Mouse (Mus musculus): ENCODE measurements around the gene Osbpl10. TPM values are rescaled to one million over a fixed set of nuclear protein-coding genes. Genes with fewer than 3 reads are reported as not detected.

Gene Osbpl10
- polyA plus RNA-seq, 1 experiment from 2014 or later = 2.9 TPM

DNA sequence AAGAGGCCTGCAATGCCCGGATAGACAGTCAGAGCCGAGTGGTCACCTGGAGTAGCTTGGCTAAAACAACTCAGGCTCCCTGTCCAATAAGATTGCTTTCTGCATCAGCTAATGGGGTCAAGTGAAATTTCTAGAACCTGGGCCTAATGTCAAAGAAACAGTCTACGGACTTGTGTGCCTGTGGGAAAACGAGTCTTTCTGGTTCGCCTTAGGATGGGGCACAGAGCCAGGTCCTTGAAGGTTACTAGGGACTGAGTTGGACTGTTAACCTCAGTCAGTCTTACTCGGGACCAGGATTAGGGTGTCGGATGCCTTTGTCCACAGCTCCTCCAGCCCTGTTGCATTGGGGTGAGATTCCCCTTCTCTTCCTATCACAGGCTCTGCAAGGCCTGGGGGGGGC is 218.7 kb downstream of the Osbpl10 start:
- H3K4me1 ChIP-seq (ENCODE audit: control insufficient read depth, insufficient read depth, low read length) = no peaks in the 10 kb centered on the region
- no peak overlapping the region for H3K9ac ChIP-seq (ENCODE audit: low read depth, low read length)
- 72% methylated on average over 7 of the region's 7 CpGs for WGBS
- no peaks in the 10 kb centered on the region for H3K9me3 ChIP-seq (replicated peaks; ENCODE audit: control insufficient read depth, low read length, poor library complexity, severe bottlenecking)
- ATAC-seq = no peak
- no peak overlapping the region for H3K4me2 ChIP-seq (ENCODE audit: low read length)
- H3K36me3 ChIP-seq (ENCODE audit: control insufficient read depth, insufficient read depth, low read length) = no peaks in the 10 kb centered on the region
- no peak overlapping the region for H3K27ac ChIP-seq (ENCODE audit: low read length)
- no peak overlapping the region for H3K4me3 ChIP-seq (ENCODE audit: low read depth, low read length)
- H3K27me3 ChIP-seq (ENCODE audit: control insufficient read depth, insufficient read depth, low read depth, low read length) = no peaks in the 10 kb centered on the region

DNA sequence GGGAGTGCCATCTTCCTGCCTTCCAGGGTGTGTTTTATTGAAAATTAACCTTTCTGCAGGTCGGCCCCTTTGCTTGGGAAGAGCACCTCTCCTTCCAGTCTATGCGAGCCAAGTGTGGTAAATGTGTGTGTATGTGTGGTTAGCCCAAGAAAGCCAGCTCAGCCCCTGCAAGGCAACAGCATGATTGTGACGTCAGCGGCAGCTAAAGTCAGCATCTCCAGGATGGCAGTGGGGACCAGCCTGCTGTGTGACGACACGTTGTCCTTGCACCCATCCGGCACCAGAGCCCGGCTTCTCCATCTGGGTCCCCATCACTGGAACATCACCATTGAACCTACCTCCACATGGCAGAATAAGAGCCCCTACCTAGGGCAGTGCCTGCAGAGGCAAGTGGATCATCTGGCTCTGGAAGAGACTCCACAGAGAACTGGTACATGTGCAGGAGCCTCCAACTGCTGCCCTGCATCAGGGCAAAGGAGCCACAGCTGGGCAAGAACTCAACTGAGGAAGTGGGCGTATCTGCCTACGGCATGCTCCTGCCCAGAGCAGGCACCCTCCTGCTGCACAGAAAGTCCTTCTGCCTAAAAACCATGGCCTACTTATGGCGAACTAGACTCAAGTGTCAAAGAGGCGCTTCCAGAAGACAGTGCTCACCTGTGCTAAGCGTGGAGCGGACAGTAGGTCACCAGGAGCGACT is 221.9 kb downstream of the Osbpl10 start:
- no peaks in the 10 kb centered on the region for H3K36me3 ChIP-seq (ENCODE audit: control insufficient read depth, insufficient read depth, low read length)
- no peak for ATAC-seq
- H3K27me3 ChIP-seq (ENCODE audit: control insufficient read depth, insufficient read depth, low read depth, low read length) = no peaks in the 10 kb centered on the region
- 95% methylated on average over 15 of the region's 15 CpGs for WGBS
- no peaks in the 10 kb centered on the region for H3K9me3 ChIP-seq (replicated peaks; ENCODE audit: control insufficient read depth, low read length, poor library complexity, severe bottlenecking)
- H3K4me3 ChIP-seq (ENCODE audit: low read depth, low read length) = no peak overlapping the region
- no peaks in the 10 kb centered on the region for H3K4me1 ChIP-seq (ENCODE audit: control insufficient read depth, insufficient read depth, low read length)
- no peak overlapping the region for H3K27ac ChIP-seq (ENCODE audit: low read length)
- H3K9ac ChIP-seq (ENCODE audit: low read depth, low read length) = no peak overlapping the region
- no peak overlapping the region for H3K4me2 ChIP-seq (ENCODE audit: low read length)

GRCm38 (mm10) chr9:115201264-115201663 is 222.9 kb downstream of the Osbpl10 start:
- Histone ChIP-seq H3K4me2 (ENCODE audit: low read length) (no peak overlapping the region), H3K27me3 (ENCODE audit: control insufficient read depth, insufficient read depth, low read depth, low read length) (no peaks in the 10 kb centered on the region), H3K4me3 (ENCODE audit: low read depth, low read length) (no peak overlapping the region), H3K9ac (ENCODE audit: low read depth, low read length) (no peak overlapping the region), H3K9me3 (replicated peaks; ENCODE audit: control insufficient read depth, low read length, poor library complexity, severe bottlenecking) (no peaks in the 10 kb centered on the region), H3K36me3 (ENCODE audit: control insufficient read depth, insufficient read depth, low read length) (no peaks in the 10 kb centered on the region), H3K4me1 (ENCODE audit: control insufficient read depth, insufficient read depth, low read length) (no peaks in the 10 kb centered on the region), H3K27ac (ENCODE audit: low read length) (no peak overlapping the region)
- ATAC-seq = no peak
- 93% methylated on average over 6 of the region's 6 CpGs for WGBS

GRCm38 (mm10) chr9:115203136-115203535 is 224.8 kb downstream of the Osbpl10 start:
- H3K27me3 ChIP-seq (ENCODE audit: control insufficient read depth, insufficient read depth, low read depth, low read length) = no peaks in the 10 kb centered on the region
- no peak for ATAC-seq
- no peak overlapping the region for H3K9ac ChIP-seq (ENCODE audit: low read depth, low read length)
- no peaks in the 10 kb centered on the region for H3K36me3 ChIP-seq (ENCODE audit: control insufficient read depth, insufficient read depth, low read length)
- no peak overlapping the region for H3K4me3 ChIP-seq (ENCODE audit: low read depth, low read length)
- H3K9me3 ChIP-seq (replicated peaks; ENCODE audit: control insufficient read depth, low read length, poor library complexity, severe bottlenecking) = no peaks in the 10 kb centered on the region
- H3K27ac ChIP-seq (ENCODE audit: low read length) = no peak overlapping the region
- 48% methylated on average over 6 of the region's 6 CpGs for WGBS
- H3K4me2 ChIP-seq (ENCODE audit: low read length) = no peak overlapping the region
- no peaks in the 10 kb centered on the region for H3K4me1 ChIP-seq (ENCODE audit: control insufficient read depth, insufficient read depth, low read length)

GRCm38 (mm10) chr9:115205491-115205890 is 227.1 kb downstream of the Osbpl10 start:
- H3K36me3 ChIP-seq (ENCODE audit: control insufficient read depth, insufficient read depth, low read length) = no peaks in the 10 kb centered on the region
- no peaks in the 10 kb centered on the region for H3K4me1 ChIP-seq (ENCODE audit: control insufficient read depth, insufficient read depth, low read length)
- H3K9me3 ChIP-seq (replicated peaks; ENCODE audit: control insufficient read depth, low read length, poor library complexity, severe bottlenecking) = no peaks in the 10 kb centered on the region
- H3K4me3 ChIP-seq (ENCODE audit: low read depth, low read length) = no peak overlapping the region
- ATAC-seq = no peak
- H3K4me2 ChIP-seq (ENCODE audit: low read length) = no peak overlapping the region
- H3K9ac ChIP-seq (ENCODE audit: low read depth, low read length) = no peak overlapping the region
- 22% methylated on average over 6 of the region's 6 CpGs for WGBS
- H3K27ac ChIP-seq (ENCODE audit: low read length) = no peak overlapping the region
- no peaks in the 10 kb centered on the region for H3K27me3 ChIP-seq (ENCODE audit: control insufficient read depth, insufficient read depth, low read depth, low read length)

DNA sequence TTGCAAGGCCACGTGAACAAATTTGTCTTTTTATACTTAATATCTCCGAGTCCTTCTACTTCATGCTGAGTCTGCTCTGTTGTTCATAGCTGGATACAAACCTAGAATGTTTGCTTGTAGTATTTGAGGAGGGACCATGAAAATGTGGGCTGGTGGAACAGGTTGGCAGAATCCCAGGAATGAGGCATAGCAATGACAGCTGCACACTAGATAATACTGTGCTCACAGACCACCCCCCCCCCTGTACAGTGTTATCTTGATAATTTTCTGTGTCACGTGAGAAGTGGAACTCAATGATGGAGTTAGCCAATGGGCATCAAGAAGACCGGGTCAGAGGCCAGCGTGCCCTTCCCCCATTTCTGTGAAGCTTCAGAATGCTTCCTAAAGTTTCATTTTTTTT is 227.8 kb downstream of the Osbpl10 start:
- Histone ChIP-seq H3K4me3 (ENCODE audit: low read depth, low read length) (no peak overlapping the region), H3K36me3 (ENCODE audit: control insufficient read depth, insufficient read depth, low read length) (no peaks in the 10 kb centered on the region), H3K4me2 (ENCODE audit: low read length) (no peak overlapping the region), H3K4me1 (ENCODE audit: control insufficient read depth, insufficient read depth, low read length) (no peaks in the 10 kb centered on the region), H3K9me3 (replicated peaks; ENCODE audit: control insufficient read depth, low read length, poor library complexity, severe bottlenecking) (no peaks in the 10 kb centered on the region), H3K27ac (ENCODE audit: low read length) (no peak overlapping the region), H3K27me3 (ENCODE audit: control insufficient read depth, insufficient read depth, low read depth, low read length) (no peaks in the 10 kb centered on the region), H3K9ac (ENCODE audit: low read depth, low read length) (no peak overlapping the region)
- no peak for ATAC-seq
- WGBS = 66% methylated on average over 5 of the region's 5 CpGs

DNA sequence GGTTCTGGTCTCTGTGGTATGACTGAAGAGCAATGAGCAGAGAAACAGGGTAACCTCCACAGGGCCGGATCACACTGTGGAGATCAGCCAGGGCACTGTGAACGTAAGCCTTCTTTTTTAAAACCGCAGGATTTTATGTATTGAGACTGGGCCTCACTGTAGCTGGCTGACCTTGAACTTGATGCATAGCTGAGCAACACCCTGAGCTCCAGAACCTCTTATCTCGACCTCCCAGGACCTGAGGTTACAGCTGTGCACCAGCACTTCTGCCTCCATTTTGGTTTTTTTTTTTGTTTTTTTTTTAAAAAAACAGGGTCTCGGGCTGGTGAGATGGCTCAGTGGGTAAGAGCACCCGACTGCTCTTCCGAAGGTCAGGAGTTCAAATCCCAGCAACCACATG is 231.4 kb downstream of the Osbpl10 start:
- Histone ChIP-seq H3K4me1 (ENCODE audit: control insufficient read depth, insufficient read depth, low read length) (no peaks in the 10 kb centered on the region), H3K4me3 (ENCODE audit: low read depth, low read length) (no peak overlapping the region), H3K27ac (ENCODE audit: low read length) (no peak overlapping the region), H3K9me3 (replicated peaks; ENCODE audit: control insufficient read depth, low read length, poor library complexity, severe bottlenecking) (no peaks in the 10 kb centered on the region), H3K4me2 (ENCODE audit: low read length) (no peak overlapping the region), H3K36me3 (ENCODE audit: control insufficient read depth, insufficient read depth, low read length) (no peaks in the 10 kb centered on the region), H3K27me3 (ENCODE audit: control insufficient read depth, insufficient read depth, low read depth, low read length) (no peaks in the 10 kb centered on the region), H3K9ac (ENCODE audit: low read depth, low read length) (no peak overlapping the region)
- 94% methylated on average over 7 of the region's 7 CpGs for WGBS
- ATAC-seq = no peak

DNA sequence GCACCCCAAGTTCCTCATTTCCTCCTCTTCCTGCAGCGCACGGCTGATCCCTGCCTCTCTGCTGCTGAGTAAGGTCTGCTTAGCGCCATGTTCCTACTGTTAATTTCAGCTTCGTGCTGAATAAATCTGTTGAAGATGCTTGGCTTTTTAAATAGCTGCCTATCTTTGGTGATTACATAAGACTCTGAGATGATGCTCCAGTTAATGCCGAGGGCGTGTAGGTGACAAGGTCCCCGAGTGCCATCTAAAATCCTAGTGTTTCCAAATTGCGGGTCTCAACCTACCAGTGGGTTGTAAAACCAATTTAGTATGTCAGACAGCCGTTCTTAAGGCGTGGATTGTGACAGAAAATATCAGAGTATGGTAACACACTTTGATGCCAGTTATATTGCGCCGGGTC is 232.2 kb downstream of the Osbpl10 start:
- H3K4me2 ChIP-seq (ENCODE audit: low read length) = no peak overlapping the region
- no peaks in the 10 kb centered on the region for H3K9me3 ChIP-seq (replicated peaks; ENCODE audit: control insufficient read depth, low read length, poor library complexity, severe bottlenecking)
- H3K4me3 ChIP-seq (ENCODE audit: low read depth, low read length) = no peak overlapping the region
- H3K4me1 ChIP-seq (ENCODE audit: control insufficient read depth, insufficient read depth, low read length) = no peaks in the 10 kb centered on the region
- no peaks in the 10 kb centered on the region for H3K36me3 ChIP-seq (ENCODE audit: control insufficient read depth, insufficient read depth, low read length)
- no peak overlapping the region for H3K27ac ChIP-seq (ENCODE audit: low read length)
- no peak for ATAC-seq
- H3K9ac ChIP-seq (ENCODE audit: low read depth, low read length) = no peak overlapping the region
- 80% methylated on average over 12 of the region's 12 CpGs for WGBS
- no peaks in the 10 kb centered on the region for H3K27me3 ChIP-seq (ENCODE audit: control insufficient read depth, insufficient read depth, low read depth, low read length)

DNA sequence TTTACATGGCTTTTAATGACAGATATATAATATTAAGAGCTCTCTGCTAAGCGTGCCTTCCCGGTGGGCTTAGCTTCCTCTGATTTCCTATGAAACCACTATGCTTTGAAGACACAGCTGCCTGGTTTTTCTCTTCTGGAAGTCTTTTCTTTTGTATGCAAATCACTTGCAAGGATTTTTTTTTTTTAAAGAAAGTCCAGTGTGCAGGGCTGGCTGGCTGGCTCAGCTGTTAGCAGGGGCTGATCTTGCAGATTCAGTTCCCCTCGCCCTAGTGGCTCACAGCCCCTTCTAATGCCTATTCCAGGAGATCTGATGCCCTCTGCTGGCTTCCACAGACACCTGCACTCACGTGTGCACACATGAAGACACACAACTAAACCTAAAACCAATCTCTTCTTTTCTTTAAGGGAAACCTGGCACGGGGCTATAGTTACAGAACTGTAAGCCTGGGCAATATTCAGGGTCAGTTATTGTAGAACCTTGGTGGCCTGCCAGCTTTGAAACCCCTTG is 235.4 kb downstream of the Osbpl10 start:
- Histone ChIP-seq H3K27me3 (ENCODE audit: control insufficient read depth, insufficient read depth, low read depth, low read length) (no peaks in the 10 kb centered on the region), H3K4me1 (ENCODE audit: control insufficient read depth, insufficient read depth, low read length) (no peaks in the 10 kb centered on the region; the same call in 1 of the 2 replicates)

More for the DNA sequence above, 235.4 kb downstream of the Osbpl10 start:
- Histone ChIP-seq H3K9ac (ENCODE audit: low read depth, low read length) (no peak overlapping the region), H3K4me2 (ENCODE audit: low read length) (no peak overlapping the region), H3K9me3 (replicated peaks; ENCODE audit: control insufficient read depth, low read length, poor library complexity, severe bottlenecking) (no peaks in the 10 kb centered on the region), H3K36me3 (ENCODE audit: control insufficient read depth, insufficient read depth, low read length) (no peaks in the 10 kb centered on the region), H3K4me3 (ENCODE audit: low read depth, low read length) (no peak overlapping the region), H3K27ac (ENCODE audit: low read length) (no peak overlapping the region)
- no peak for ATAC-seq
- 73% methylated on average over 5 of the region's 5 CpGs for WGBS

Data from midbrain, embryonic 16.5 days (tissue).